Mouse (Mus musculus): ENCODE results near the gene Slc38a1.

- TF ChIP-seq CTCF (IDR thresholded peaks at IDR 0.05; ENCODE audit: low read depth): no peak
- no peak for TF ChIP-seq EP300 (IDR thresholded peaks at IDR 0.05; ENCODE audit: low read depth)
Measured at GRCm38 (mm10) chr15:96568271-96568982, 74.3 kb downstream of the Slc38a1 start.

Data from heart, postnatal 0 days (tissue).